Mouse (Mus musculus): ENCODE measurements at regions not wholly inside any gene's neighbourhood (a gene's known extent, or its start where the extent isn't known, plus 50 kb on each side); places are given as distances from the start of the nearest gene placed in this dataset.
A peak's percentile ranks its signal among the peaks of the same experiment; 100 is the strongest.

DNA sequence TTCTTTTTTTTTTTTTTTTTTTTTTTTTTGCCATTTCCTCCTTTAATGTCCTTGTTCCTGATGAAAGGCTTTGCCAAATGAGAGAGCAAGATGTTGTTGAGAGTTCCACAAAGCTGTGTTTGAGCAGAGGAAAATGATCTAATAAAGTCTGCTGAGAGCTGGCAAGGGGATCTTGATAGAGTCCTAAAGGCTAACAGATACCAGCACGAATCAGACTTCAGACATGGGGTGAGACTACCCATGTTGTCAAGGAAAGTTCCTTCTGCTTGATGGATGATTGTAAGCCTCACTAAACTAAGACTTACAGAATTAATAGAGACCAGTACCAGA lies 665.2 kb upstream of the Fam92a start:
- no peak for DNase-seq (ENCODE audit: low read depth, low spot score)

DNA sequence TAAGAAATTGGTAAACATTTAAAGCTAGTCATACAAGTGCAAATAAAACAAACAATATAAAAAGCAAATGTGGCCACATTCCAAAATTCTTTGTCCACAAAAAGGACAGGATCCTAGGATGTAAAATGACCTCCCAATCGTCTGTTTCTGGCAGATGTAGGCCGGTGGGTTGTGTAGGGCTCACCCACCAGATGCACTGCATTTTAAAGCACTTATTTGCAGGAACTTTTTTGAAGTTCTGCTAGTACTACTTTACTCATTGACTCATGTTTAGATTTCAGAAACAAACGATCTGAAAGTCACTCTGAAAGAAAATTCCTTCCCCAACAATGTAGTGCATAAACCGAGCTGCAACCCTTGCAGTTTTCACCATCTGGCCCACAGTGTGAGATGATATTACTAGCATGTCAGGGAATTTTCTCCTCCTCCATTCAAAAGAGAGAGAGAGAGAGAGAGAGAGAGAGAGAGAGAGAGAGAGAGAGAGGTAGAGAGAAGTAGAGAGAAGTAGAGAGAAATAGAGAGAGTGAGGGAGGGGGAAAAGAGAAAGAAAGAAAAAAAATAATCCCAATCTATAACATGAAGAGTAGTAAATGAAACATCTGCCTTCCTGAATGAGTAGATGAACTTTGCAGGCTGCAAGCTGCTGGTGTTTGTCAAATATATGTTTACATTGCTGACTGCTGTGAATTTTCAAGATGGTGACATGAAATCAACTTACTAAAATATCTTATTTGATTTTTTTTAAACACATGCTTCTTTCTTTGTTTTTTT lies 664.7 kb upstream of the Fam92a start:
- no peak for DNase-seq (ENCODE audit: low read depth, low spot score)

DNA sequence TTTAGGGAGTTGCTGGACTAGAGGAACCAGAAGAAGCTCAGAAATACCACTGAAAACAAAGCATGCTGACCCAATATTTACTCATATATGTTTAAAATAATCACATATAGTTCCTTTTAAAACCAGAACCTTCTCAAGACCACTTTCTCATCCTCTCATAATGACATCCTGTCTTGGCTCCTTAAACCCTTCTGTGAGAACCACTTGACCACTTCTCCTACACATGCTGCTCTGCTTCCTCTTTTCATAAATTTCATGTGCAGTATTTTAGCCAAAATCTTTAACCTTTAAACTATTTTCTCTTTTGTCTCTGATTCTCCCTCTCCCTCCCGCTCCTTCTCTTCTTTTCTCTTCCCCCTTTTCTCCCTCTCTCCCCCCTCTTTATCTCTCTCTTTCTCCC lies 654.6 kb upstream of the Fam92a start:
- DNase-seq (ENCODE audit: low read depth, low spot score) = no peak

DNA sequence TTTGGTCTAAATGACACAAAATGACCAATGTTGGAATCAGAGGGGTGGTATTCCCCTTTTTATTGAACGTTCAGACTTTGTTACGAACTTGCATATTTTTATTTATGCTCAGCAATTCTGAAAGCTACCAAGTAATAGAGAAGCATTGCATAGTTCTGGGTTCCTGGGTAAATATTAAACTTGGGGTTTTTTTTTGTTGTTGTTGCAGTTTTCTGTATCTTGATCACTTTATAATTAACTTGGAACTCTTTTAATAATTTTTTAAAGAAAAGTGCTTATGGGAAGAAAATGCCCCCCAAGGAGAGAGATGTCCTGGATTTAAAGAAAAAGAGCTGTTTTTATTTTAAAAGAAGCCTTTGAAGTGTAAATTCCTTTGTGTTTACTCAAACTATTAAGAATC lies 642.4 kb upstream of the Fam92a start:
- no peak for DNase-seq (ENCODE audit: low read depth, low spot score)

DNA sequence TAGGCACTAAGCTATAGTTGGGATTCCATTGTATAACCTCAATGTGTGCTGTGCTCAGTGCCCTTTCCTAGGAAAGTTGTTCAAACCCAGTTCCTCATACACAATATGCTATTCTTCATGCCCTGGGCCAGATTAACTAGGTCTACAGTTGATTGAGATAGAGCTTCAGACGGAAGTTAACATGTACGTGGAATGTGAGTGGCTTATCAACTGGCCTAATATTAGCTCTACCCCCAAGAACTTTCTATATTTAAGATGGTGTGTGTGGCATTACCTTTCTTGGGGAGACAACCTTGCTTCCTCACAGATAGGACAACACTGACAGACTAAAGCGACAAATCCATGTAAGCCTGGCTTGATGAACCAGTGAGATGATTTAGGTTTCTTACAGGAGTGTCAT lies 629.4 kb upstream of the Fam92a start:
- DNase-seq (ENCODE audit: low read depth, low spot score) = no peak

DNA sequence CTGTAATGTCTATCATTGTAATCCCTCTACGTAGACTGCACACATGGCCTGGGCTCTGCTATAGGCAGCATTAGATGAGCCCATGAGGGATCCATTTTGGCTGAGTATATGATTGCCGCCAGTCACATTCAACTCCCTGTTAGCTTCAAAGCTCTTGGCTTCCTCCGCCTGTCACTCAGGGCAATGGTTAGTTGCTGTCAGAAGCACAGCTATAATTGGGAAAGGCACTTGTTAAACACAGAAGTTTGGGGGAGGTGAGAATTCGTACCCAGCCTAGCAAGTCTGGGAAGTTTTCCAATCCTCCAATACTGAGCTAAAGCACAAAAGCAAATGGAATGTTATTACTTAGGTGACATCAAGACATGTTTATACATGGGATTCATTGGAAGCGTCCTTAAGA lies 627.7 kb upstream of the Fam92a start:
- DNase-seq (ENCODE audit: low read depth, low spot score) = no peak

DNA sequence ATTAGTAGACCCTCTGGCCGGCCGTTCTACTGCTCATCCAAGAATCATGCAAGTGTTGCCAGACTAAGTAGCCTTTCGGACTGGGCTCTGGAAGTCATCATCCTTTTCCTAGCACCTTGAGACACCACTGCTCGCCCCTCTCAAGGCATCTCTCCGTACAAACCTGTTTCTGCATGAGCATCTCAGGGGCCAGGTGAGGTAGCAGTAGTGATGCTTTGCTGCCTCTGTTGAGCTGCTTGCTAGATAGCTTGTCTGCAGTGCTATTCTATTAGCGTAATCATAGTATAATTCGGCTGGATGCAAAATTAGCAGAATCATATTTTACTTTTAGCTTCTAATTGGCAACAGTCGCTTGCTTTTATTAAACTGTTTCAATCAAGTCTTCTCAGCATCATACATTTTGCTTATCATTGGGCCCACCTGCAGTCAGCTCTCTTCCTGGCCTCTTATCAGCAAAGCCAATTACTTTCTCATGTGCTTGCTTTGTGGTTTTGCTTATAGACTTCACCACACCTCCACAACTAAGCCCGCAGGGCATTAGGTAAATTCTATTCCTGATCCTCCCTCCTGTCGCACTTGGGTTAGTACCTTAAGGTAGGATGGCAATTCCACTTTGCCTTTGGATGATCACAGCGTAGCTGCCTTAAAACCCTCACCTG lies 621.1 kb upstream of the Fam92a start:
- no peak for DNase-seq (ENCODE audit: low read depth, low spot score)

DNA sequence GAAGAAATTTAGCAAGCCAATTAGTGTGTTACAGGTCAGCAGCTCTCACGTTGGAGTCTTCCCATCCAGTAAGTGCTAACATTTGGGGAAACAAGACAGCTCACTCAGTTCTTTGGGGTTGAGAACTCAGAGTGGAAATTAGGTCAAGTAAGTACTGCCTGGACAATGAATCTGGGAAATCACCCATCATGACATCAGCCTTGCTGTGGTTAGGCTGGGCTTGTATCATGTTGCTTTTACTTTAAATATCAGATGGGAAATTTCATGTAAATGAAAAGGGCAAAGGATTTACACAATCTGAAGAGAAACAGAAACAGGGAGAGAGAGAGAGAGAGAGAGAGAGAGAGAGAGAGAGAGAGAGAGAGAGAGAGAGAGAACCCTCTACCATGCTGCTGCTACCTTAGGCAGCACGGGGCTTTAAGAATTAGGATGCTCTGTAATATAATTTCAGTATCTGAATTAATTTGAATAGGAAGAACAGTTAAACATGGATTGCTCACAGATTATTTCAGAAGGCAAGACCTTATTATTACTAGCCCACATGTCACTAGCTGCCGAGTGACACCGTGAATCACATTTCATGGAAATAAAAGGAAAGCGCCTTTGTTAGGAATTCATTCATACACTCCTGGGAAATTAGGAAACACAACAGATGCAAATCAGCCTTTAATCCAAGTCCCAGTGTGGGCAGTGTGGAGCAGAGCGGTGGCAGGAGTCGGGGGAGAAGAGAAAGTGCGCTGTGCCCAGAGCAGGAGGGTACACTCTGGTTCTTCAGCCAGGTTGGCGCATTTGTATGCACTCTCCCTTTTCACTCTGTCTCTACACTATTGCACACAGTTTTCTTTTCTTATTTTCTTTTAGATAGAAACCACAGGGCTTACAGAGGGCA lies 620.2 kb upstream of the Fam92a start:
- no peak for DNase-seq (ENCODE audit: low read depth, low spot score)

DNA sequence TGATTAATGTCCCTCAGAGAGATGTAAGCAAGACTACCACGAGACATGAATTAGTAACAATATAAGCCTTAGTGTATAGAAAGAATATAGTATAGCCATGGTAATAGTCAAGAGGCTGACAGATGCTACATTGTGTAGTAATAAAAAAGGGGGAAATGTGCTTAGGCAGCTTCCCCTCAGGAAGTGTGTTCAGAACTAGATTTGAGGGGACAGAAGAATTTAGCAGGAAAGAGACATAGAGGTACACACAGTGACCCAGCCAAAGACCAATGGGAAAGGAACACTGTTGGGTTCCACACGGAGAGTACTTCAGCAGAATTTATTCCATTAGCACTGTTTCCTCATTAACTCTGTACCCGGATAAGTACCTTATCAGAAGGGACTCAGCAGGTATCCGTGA lies 614.0 kb upstream of the Fam92a start:
- no peak for DNase-seq (ENCODE audit: low read depth, low spot score)

DNA sequence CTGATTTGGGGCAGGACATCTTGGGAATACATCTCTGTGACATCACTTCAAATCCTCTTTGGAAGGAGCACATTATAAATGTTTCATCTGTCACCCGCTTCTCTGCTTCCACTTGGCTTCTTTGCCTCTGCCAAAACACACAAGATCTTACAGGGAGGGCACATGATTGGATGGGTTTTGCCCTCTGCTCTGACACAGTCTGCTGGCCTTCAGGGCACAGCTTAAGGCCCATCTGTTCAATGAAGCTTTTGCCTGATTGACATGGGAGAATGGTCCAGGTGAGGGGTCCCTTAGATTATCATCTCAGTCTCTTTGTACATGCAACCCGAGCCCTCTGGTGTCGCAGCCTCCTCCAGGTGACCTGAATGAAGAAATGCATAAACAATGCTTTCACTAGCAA lies 612.7 kb upstream of the Fam92a start:
- no peak for DNase-seq (ENCODE audit: low read depth, low spot score)

DNA sequence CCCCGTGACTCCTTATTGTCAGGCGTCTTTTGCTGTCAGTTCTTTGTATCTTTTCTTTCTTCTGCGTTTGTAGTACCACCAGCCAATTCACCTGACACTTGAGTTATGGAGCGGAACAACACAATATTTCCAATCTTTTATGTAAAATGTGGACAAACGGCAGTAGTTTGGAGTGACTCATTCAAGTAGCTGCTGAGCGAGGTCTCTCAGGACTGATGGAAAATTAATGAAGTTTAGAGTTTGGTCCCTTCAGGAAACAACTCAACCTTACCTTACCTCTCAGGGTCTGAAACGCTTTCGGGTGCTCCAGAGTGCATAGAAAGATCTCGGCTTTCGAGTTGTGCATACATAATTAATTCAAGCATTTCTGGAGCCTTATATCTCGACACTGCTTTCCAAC lies 612.3 kb upstream of the Fam92a start:
- DNase-seq (ENCODE audit: low read depth, low spot score) = no peak

DNA sequence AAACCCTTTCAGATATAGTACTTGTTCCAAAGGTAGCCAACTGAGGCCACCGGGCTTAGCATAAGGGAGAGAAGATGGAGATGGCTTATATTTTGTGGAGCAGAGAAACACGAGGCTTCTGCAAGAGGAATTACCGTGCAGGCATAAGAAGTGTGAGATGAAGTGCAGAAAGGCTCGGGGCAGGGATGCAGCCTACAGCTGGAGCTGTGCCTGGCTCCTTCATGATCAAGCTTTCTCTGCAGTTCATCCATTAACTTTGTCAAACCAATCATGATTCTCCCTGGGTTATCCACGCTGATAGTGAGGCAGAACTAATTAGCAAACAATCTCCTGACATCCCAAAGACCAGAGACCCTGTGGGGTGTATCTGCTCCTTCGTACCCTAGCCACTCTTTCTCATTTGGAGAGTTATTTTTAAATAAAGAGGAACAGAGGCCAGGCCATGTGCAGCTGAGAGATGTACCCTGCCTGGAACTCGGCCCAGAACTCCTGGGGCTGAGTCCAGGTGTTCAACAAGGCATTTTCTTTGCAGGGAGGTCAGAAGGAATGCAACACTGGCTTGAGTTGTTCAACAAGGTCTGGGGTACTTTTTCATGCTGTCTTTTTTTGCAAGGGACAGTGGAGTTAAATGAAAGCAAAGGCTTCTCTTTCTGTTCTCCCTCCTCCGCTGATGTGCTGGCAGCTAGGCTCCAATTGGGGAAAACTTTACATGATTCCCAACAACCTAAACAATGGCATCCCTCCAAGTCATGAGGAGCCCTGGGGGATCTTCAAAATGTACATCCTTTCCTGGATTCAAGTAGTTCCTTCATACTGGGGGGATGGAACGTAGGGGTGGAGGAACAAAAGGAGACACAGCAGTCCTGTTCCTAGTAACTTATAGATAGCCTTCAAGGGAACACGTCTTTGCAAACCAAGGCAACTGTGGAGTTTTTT lies 610.4 kb upstream of the Fam92a start:
- no peak for DNase-seq (ENCODE audit: low read depth, low spot score)

DNA sequence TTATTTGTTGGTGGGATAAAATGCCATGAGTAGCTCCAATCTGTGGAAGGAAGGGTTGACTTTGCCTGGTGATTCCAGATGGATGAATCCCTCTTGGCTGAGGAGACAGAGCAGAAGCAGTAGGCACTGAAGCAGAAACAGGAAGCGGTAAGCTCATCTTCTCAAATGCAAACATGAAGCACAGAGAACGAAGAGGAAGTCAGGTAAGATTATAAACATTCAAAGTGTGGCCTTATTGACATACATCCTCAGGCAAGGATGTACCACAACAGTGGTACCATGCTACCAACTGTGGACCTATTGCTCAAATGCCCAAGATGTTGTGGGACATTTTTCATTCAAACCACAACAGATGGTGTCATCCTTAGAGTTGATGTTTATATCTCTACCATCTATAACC lies 608.4 kb upstream of the Fam92a start:
- DNase-seq (ENCODE audit: low read depth, low spot score) = no peak

DNA sequence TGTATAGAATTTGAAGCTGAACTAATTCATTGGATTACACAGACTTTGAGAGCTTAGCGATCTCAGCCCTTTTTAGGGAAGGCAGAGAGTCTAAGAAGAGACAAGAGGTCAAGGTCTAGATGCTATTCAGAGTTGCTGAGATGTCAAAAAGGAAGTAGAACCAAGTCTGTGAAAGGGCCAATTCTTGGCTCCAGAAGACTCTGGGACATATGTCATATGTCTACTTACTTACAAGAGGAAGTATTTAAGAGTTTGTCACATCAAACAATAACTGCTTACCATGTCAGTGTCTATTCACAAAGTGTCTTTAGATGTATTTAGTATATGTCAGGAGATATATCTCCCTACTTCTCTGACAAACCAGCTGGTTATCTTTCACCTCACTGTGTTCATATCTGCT lies 607.4 kb upstream of the Fam92a start:
- DNase-seq (ENCODE audit: low read depth, low spot score) = no peak

DNA sequence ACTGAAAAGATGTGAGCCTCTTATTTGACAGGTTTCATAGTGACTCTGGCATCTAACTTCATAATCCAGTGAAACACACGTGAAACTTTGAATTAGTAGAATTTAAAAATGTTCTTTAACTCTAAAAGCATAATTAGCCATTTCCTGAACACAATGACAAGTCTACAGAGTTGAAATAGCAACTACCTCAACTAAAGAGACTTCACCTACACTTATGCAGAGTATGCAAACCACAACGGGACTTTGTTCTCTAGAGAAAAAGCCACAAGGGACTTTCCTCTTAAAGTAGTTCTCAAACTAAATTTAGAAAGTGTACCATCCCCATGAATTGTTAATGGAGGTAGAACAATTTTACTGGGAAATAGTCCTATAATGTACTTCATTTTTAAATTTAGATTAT lies 606.3 kb upstream of the Fam92a start:
- no peak for DNase-seq (ENCODE audit: low read depth, low spot score)

DNA sequence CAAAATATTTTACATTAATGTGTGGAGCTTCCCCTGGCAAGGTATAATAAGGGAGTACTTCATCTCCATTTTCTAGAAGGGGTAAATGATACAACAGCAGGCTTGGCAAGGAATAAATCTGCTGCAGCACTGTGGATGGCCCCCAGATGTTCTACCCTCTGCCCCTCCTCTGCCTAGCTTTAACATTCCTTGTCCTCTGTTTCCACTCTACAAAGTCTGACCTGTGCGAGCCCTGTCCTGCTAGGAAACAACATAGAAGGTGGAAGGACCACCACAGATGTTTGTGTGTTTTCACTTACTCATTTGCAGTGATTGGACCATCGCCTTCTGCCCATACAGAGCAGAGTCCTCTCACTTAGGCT lies 604.4 kb upstream of the Fam92a start:
- DNase-seq (ENCODE audit: low read depth, low spot score) = no peak

DNA sequence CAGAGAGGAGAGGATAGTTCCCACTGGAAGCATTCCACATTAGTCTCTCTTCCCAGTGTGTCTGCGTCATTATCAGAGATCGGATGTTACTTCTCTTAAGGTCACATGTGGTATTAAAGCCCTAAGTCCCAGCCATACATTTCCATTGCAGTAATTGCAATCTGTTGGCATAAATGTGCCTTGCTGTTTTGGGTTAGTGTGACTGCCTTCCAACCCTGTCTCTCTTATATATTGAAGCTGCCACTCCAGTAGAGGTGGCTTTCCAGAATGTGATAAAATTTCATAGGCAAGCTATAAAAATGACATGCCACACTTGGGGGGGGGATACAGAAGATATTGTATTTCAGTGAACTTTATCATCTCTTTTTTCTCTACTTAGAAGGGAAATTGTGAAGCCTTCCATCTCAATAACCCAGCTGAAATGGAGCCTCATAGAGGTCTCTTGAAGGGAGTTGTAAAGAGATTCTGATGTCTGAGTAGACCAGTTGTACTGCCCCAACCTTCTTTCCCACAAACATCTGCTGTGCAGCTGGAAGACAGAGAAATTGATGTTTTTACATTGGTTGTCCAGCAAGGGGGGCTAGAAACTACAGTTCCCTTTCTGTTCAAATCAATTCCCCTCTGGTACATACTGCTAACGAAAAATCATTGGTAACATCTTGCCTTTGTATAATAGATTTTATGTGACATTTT lies 603.9 kb upstream of the Fam92a start:
- DNase-seq (ENCODE audit: low read depth, low spot score) = no peak

DNA sequence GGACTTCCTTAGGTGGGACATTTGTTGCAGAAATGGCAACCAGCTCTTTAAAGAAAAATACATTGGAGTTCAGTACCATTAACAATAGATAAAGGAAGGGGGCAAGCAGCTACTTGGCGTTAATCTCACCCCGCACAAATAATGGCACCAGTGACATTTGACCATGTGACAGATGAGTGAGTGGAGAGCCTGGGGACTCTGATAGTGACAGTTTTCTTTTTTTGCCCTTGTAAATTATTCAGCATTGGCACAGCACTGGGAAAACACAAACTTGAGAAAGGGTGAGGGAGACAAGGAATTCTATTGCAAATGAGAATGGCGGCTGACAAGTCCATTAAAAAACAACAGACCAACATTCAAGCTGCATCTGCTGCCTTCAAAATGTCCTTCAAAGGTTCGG lies 603.3 kb upstream of the Fam92a start:
- no peak for DNase-seq (ENCODE audit: low read depth, low spot score)

DNA sequence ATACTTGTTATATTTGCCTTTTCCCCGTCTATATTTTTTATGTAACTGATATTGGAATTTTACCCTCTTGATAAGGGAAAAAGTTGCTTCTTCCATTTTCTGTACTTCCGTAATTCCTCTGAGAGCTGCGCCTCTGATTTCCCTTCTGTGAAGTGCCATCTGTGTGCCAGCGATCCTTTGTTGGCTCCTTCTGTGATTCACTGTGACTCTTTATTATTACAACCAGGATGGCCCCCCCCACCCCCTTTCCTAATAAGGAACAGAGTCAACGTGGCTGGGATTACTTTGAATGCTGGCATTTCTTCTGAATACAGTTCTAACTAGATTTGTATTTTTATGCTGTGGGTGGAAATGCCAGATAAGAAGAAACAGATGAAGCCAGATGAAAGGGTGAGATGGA lies 602.9 kb upstream of the Fam92a start:
- DNase-seq (ENCODE audit: low read depth, low spot score) = no peak

DNA sequence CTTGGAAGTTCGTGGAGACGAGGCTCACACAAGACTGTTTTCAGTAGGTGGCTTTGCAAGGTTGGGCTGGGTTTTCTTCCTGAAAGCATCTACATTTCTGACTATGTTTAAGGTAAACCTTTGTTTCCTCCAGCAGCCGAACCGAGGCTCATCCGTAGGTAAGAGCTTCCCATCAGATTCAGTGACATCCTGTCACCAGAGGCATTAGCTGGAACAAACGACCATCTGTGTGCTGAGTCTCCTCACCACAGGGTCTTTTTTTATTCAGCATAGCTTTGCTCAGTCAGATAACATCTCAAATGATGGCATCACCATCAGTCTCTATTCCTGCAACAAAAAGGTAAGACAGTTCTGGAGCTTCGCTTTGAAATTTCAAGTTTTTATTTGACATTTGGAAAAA lies 601.4 kb upstream of the Fam92a start:
- DNase-seq (ENCODE audit: low read depth, low spot score) = peak; percentile 22

DNA sequence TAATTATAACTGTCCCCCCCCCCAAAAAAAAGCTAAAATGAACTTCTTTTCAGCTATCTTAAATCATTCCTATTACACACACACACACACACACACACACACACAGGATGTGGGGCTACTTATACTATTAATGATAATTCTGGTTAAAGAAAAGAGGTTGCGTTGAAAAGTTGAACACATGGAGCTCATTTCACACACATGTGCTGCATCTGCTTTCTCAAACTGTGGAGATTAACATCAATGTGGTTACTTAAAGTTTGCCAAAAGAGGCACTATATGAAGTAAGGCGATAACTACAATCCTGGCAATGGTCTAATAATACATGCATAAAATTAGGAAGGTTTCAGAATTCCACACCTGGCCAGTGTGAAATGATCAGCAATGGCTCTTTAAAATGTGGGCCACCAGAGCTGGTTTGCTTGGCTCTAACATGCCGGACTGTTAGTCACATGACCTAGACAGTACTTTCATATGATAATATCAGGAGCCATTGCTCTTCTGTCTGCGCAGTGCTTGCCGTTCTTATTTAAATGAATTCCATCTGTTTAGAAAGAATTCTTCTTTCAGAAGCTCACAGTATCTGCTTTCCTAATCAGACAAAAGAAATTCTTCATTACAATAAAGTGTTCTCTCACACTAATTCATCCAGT lies 598.4 kb upstream of the Fam92a start:
- DNase-seq (ENCODE audit: low read depth, low spot score) = peak; percentile 87

All from ES-CJ7 (cell line).